Mouse (Mus musculus) cortical plate, adult 2 months (tissue): ENCODE data around the gene St8sia1.

Experiments
- CTCF ChIP-seq: fragments of 200-500 bp; IDR thresholded peaks from 2 replicates; pipeline ENCODE4 v1.5.1; 2011; ENCODE audit warnings: mild to moderate bottlenecking, control low read depth, low read length; ENCODE audit not compliant: insufficient read depth; ENCODE audit errors: extremely low read depth
- POLR2A ChIP-seq: fragments of 200-500 bp; IDR thresholded peaks from 2 replicates; pipeline ENCODE4 v1.6.1; 2011; ENCODE audit warnings: mild to moderate bottlenecking, low read length, control low read depth; ENCODE audit not compliant: insufficient read depth; ENCODE audit errors: extremely low read depth

DNA sequence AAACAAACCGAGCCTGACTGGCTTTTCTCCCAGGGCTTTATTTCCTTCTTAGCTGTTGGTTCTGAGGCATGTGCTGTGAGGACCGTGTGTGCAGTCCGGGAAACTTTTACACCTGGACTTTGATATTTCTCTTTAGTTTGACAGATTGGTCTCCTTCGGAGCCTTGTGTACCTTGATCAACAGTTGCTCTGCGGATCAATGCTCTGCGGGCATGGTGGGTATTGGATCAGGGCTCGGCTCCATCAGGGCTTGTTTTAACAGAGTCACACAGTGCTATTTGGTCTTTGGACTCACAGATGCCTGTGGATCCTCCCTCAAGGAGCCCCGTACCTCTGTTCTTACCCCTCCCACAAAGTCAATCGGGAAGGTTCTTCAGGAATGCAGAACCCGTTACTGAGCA, 150.2 kb downstream of the St8sia1 start:
- TF ChIP-seq POLR2A (no peak), CTCF (no peak)
